Mouse (Mus musculus) left cerebral cortex, adult 9 months (tissue): ENCODE results near the gene Nfkbia.
A peak's percentile ranks its signal among the peaks of the same experiment; 100 is the strongest.

Experiments used
- DNase-seq, 2 experiments: peaks; one replicate each; pipeline ENCODE4 v3.0.0; 2022; ENCODE audit warnings: low spot score in 2 of 2

Nfkbia gene

DNA sequence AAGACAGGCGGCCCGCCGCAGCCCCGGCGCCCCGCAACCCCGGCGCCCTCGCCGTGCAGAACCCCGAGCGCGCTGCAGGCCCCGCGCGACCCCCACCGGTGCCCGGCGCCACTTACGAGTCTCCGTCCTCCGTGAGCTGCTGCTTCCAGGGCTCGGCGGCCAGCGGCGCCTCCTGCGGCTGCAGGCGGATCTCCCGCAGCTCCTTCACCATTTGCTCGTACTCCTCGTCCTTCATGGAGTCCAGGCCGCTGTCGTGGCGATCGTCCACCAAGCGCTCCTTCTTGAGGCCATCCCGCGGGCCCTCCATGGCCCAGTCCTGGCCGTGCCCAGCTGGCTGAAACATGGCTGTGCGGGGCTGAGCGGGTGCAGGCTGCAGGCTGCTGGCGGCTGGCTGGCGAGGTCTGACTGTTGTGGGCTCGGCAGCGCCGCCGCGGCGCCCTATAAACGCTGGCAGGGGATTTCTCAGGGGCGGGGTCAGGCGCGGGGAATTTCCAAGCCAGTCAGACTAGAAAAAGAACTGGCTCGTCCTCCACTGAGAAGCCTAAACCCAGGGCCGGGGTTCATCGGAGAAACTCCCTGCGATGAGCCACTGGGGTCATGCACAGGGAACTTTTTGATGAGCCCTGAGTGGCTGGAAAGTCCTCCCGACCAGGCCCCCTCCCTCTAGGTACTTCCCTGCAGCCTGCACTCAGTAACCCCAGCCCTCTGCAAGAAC lies at the start of gene Nfkbia:
TSS of gene Nfkbia (minus strand) at position 464 of the 715 bp plus-strand sequence.
- peak; percentile 63 to 92 for DNase-seq

DNA sequence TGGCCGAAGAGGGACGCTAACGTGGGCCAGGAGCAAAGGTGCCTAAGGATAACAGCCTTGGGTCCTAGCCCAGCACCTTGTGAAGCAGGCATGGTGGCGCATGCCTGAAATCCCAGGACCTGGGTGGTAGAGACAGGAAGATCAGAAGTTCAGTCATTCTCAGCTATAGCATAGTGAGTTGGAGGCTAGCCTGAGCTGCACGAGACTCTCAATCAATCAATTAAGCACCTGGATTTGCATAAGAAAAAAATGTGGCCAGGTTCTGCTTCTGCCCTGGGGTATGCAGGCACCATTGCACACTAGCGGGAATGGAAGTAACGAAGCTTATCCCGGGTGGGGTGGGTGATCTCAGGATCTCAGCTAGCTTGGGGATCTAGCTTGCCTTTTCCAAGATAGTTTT lies 46.7 kb upstream of the Nfkbia start:
- no peak for DNase-seq

DNA sequence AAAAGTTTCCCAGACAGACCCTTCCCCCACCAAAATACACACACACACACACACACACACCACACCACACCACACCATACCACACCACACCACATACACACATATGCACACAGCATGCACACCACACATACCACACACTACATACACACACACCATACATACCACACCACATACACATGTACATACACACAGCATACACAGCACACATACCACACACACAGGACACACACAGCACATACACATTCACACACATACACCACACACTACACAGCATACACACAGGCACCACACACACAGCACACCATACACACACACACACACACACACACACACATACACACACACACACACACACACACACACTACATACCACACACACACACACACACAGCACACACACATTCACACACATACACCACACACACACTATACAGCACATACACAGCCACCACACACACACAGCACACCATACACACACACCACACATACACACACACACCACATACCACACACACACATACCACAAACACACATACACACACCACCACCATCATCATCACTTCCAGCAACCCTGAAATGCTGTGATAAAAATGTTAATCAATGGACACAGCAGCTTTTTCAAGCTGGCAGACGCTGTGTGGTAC lies 46.0 kb upstream of the Nfkbia start:
- DNase-seq = no peak

DNA sequence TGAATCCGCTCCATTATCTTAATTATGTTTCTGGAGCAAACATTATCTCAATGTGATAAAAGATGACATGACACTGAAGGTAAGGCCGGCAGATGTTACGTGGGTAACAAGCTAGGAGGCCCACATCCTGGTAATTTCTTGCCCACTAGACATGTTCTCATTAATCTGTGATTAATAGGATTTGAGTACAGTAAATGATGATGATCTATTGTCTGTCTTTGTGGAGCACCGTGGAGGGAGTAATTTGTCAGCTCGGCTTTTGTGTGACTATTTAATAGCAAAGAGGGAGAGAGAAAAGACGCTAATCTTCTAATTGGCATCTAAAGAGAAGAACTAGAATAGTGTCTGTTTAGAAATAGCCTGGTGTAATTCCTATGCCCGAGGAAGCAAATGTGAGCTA lies 45.3 kb upstream of the Nfkbia start:
- no peak for DNase-seq

DNA sequence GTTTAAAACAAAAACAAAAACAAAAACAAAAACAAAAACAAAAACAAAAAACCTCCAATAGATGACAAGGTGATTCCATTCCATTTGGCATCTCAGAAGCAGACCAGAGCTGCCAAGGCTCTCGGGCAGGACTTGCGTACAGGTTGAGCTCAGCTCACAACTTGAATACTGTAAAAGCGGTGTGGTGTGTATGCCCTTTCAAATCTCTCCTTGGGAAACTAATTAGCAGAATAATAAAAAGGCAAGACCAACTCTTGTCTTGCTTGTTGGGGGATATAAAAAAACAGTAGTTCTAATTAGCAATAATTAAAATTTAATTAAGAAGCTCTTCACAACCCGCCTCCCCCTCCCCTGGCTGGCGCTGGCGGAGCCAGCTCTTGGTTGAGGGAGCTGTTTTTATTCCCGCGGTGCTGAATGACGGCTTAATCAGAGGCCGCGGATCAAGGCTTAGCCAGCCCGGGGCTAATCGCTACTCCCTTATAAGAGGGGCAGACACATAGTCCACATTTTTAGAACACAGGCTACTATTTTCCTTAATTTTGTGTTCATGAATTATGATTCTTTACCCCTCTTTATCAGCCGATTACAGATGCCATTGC lies 44.2 kb upstream of the Nfkbia start:
- DNase-seq = no peak

DNA sequence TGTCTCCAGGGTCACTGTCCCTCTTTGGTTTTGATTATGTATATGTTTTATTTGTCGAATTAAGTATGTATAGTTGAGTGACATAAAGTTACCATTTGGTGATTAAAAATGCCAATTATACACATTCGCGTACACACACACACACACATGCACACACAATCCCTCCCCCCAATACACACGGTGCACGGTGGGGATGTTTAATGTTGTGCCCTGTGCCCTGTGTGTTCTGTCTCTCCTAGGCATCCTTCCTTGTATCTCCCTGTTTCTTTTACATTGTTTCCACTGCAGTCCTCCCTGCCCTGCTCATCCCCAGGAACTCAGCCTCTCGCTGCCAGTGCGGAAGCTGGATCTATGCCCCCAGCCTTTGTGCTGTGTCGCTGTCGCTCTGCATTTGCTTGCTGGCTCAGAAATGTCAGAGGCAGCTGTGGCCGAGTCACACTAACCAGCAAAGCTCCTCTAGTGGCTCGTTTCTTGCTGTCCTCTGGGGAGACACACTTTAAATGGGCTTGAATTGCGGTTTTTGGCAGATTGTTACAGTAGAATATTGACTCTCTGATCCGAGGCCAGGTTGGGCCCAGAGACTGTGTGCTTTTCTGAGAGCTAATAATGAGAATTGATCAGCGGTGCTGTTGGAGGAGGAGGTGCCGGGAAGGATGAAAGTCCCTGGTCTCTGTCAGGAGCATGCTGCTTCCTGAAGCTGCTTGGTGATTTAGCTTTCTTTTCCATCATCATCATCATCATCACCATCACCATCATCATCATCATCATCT lies 34.7 kb upstream of the Nfkbia start:
- no peak for DNase-seq

DNA sequence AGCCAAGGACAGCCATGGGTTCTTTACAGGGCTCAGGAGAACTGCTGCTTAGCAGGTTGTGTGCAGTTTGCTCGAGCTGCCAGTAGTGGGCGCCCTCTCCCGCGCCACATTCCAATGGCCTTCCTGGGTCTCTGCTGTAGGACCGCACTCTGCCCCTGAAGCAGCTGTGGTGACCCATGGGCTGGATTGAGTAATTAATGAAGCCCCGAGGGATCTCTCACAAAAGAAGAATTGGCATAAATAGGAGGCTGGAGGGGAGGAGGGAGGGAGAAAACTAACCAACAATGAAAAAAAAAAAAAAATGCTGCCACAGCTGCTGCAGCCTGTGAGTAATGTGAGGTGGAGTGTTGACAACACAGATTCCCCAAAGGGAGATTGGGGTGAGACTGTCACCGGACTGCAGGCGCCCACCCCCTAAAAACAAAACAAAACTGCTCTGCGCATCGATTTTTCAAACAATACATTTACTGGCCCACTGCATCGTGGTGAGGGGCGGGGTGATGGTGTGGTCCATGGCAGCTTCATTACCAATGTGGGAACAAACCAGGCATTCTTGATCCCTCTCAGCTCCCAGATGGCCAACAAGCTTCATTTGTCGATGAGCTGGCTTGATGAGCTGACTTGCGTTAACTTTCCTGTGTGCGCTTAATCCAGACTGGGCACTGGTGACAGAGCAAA lies 25.8 kb upstream of the Nfkbia start:
- DNase-seq = peak in 1 of 2 experiments; percentile 25

DNA sequence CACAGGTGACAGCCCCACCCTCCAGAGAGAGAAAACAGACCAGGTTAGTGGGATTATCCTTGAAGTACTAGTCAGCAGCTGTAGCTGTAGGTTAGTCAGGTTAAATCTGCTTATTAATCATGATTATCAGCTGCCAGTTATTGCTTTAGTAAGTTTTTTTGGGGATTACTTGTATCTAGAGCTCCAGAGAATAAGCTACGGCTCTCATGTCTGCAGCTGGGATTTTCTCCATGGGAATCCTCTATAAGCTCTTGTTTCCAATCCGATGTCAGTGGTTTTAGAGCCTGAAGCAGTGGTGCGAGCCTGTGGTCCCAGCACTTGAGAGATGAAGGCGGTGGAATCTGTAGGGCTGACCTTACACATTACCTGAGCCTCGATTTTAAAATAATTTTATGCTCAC lies 16.4 kb upstream of the Nfkbia start:
- DNase-seq = no peak

DNA sequence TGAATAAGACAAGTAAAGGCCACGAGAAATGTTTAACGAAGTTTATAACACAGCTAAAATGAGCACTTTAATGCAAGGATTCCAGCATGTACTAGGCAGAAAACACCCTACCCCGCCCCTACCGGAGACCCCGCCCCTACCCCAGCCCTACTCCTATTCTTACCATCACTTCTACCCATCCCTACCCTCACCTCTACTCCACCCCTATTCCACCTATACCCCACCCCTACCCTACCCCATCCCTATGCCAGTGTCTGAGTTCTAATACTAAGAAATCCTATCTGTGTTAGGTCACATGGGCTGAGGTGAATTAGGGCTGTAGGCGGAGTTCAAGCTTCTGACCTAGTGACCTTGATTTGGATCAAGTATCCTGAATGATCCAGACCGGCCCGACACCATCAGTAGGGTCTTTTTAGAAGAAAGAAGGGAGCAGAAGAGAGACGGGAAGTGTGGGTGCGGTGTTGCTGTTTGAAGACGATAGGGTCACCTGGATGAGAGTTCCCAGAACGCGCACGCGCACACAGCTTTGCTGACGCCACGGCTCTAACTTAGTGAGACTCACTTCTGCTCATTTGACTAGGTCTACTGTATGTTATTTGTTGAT lies 15.0 kb upstream of the Nfkbia start:
- no peak for DNase-seq

DNA sequence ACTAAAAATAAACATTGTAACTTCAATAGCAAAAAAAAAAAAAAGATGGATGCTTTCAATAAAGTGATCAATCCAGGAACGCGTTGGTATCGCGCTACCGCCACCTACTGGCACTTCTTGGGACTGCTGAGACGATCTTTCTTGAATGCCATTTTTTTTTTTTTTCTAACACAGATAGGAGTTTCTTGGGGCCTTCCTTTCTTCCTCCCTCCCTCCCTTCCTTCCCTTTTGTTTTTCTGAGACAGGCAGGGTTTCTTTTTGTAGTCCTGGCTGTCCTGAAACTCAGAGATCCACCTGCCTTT lies 13.5 kb upstream of the Nfkbia start:
- DNase-seq = peak in 1 of 2 experiments; percentile 56

DNA sequence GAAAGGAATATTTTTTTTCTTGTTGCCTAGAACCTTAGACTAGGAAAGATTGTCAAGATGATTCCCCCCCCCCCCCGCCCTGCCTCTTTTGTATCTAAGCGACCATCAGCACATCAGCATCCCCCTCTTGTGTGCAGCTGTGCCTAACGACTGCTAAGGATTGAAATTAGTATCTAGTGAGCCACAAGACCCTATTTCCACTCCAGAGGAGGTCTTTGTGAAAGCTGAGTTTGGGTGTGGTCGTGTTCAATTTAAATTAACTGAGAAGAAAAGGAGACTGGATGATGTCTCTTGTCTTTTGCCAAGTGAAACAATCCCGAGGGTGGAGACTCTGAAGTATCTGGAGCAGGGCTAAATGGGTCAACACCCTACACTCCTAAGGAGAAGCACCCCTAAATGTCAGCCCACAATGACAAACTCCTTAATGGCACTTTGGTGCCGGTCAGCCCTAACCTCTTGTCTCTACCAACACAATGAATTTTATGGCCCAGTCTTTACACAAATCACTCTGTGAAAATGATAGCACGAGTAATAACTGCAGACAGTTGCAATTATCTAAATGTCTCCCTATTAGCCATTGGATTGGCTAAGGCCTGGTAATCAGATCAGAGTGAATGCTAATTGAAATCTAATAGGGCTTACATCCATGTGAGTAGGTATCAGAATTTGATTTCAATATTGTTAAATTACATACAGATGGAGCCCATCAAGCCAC lies 13.0 kb upstream of the Nfkbia start:
- DNase-seq = no peak

DNA sequence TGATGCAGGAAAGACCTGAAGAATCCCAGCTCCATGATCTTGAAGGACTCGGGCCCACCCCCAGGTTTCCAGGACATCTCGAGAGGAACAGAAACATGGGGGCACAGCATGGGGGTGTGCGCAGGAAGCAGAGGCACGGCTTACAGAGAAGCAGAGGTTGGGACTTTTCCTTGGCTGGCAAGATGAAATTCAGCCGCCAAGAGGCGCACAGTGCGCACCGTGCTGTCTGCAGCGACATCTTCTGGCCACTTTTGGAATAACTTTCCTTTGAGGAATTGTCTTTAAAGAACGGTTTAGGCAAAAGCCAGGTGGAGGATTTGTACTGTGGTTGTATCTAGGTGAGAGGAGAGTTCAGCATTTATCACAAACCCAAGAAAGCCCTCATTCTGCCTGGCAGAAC lies 6.6 kb upstream of the Nfkbia start:
- DNase-seq = peak in 1 of 2 experiments; percentile 85

DNA sequence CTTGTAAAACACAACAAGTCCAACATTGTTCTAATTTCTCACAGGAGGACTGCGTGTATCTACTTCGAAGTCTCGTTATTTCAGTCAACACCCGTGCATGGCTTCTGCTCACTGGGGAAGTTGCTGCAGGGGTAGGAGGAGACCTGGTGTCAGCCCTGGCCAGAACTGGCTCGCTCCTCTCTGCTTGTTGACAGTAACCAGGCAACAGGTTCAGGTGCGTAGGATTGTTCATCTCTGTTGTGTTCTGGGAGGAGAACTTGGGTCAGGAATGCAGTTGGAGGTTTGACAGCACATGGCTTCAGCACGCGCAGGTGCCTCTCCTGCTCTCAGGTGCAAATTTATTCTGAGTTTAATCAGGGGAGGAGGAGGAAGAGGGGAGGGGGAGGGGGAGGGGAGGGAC lies 5.3 kb upstream of the Nfkbia start:
- no peak for DNase-seq

DNA sequence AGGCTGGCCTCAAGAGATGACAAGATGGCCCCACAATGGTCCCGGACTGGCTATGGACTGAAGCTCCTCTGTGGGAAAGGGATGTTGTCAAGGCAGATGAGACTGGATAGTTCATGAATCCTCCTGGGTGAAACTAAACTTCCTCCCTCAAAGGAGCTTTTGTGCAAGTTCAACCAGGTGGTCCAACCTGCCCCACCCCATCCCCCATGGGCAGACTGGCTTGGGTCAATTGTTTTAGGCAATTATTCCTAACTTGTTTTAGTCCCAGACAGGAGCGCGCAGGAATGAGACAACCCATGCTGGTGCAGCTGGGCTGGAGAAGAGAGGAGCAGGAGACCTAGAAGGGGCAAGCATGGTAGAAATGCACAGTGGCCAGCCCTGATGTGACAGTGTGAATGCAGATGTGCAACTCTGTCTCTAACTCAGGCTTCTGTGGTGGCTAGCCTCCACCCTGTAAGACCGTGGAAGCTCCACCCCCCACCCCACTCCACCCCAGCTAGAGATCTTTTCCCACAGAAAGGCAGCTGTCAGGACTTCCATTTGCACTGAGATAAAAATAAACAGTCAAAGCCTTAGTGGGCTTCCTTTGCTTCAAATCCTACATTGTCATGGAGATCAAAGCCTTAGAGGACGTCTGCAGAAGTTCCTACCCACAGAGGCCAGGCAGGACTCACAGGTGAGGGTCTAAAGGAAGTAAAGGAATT lies 3.6 kb upstream of the Nfkbia start:
- no peak for DNase-seq

DNA sequence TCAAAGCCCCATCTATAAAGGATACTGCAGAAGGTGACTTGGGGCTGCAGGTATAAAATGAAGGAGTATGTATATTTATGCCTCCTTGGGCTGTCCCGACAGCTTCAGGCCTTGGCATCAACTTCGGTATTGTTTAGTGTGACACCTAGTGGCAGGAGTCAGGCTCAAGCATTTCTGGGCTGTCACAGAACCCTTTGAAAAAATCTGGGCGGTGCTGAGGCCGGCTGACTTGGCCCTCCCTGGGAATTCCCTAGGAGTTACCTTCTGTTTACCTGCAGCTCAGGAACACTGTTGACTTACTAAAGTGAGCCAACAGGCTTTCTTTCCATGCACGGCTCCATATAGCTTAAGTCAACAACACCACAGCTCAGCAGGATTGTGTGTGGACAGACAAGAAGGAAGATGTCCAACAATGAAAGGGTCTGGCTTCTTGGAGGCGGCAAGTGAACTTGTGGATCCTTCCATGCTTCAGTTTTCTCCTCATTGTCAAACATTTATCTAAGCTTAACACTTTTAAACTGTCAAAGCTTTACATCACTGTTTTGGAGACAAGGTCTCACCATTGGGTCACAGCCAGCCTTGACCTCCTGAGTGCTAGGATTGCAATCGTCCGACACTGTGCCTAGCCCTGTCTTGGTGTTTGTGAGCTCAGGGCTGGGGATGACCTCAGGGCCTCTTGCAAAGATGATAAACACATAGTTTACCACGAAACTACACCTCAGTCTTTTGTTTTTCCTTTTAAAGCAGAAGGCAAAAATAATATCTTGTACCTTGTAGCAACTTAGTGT lies 2.9 kb upstream of the Nfkbia start:
- peak in 1 of 2 experiments; percentile 72 for DNase-seq

DNA sequence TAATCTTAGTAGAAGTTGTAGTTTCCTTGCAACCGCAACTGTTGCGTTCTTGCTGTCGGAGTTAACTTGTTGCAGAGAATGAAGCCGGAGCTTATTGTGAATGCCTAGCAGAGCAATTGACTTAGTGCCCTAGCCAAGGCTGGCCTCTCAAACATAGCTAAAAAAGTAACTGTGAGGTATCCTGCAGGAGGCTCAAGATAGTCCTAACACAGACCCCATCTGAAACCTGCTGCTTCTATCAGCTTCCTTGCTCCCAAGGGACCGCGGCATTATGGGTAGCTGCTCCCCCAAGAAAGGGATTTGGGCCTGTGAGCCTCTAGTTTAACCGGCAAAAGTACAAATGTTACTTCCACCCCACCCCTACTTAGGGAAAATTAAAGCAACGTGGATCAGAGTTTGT lies 934 bp upstream of the Nfkbia start:
- no peak for DNase-seq

DNA sequence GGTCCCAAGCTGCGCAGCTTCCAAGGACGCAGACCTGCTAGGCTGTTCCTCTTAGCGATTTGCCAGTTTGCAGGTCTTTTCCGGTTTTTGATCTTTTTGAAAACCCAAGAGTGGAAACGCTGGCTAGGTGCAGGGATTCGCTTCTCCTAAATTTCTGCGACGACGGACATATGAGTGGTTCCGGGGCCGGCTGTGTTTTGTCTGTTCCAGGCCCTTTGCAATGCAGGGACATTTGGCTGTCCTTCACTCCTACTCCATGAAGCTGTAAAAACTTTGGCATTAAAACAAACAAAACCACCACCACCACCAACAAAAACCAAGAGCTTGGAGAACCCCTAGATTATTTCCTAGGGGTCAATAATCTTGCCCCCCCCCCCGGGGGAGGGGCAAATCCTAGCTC lies 494 bp upstream of the Nfkbia start:
- no peak for DNase-seq

DNA sequence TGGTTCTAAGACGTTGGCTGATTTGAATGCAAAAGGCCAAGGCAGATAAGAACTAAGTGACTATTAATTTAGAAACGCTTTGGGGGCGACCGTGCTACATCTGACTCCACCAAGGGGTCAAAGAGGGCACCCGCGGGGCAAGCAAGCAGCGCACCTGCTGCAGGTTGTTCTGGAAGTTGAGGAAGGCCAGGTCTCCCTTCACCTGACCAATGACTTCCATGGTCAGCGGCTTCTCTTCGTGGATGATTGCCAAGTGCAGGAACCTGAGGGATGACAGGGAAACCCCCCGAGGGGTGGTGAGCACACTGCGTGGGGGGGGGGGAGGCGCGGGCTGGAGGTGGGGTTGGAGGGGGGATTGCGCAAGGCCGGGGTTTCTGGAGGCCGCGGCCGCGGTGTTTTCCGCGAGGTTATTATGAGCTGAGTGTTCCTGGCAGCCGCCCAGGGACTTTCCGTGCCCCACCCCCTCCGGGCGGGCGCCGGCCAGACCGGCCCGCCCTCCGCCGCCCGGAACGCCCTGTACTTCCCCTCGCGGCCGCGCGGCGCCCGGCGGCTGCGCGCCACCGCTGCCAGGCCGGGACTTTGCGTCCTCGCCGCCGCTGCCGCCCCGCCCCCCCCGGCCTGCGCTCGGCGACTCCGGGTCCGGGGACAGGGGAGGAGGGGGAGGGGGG lies 797 bp downstream of the Nfkbia start:
- DNase-seq = peak; percentile 70 to 89
